ENCODE assay signal across 29 mouse cellular contexts in the genomic region with DNA sequence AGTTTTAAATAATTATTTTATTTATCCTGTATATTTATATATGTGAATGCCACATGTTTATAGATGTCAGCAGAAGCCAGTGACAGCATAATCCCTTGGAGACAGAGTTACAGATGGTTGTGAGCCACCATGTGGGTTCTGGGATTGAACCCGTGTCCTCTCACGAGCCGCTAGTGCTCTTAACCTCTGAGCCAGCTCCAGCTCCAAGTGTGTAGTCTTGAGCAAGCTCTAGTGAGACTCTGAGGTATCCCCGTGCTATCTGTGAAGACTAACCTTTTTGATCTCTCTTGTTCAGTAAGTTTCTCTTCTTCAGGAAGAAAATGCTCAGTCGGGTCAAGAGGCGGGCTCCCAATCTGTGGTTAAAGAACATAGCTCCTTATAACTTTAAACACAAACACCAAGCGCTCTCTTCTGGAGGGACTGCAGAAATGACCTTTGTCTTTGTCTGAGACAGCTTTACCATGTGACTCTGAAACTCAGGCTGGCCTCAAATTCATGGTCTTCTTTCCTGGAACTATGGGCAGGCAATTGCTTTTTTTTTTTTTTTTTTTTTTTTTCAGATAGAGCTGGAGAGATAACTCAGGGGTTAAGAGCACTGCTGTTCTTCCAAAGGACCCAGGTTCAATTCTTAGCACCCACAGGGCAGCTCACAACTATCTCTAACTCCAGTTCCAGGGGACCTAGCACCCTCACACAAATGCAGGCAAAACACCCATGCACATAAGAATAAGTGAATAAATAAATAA. TPM values are rescaled to one million over a fixed set of nuclear protein-coding genes. Genes with fewer than 3 reads are reported as not detected.
A peak's percentile ranks its signal among the peaks of the same experiment; 100 is the strongest.
DNase-seq lines count a peak whose midpoint lies in the region; ATAC-seq and TF ChIP-seq lines count a peak whose summit lies in the region.
"Had no signal": no experiment of that assay in that cellular context is flagged by ENCODE, and none has a peak within 500 bp of the region (broad histone marks: within the 10 kb centered on the region; RNA-seq: fewer than 3 reads in every experiment).

No protein-coding gene starts in this region.

- no peak overlapping the region for H3K27ac ChIP-seq in layer of hippocampus, adult 2 months
- H3K27ac ChIP-seq: embryonic facial prominence, embryonic 13.5 days; forebrain, embryonic 10.5 days; forebrain, embryonic 15.5 days; heart, embryonic 10.5 days; heart, embryonic 15.5 days; hindbrain, postnatal 0 days; kidney, postnatal 0 days; limb, embryonic 13.5 days; lung, embryonic 15.5 days; midbrain, embryonic 15.5 days; neural tube, embryonic 15.5 days; stomach, embryonic 15.5 days had no signal

- no peak for TF ChIP-seq CTCF in layer of hippocampus, adult 2 months (conservative IDR thresholded peaks at IDR 0.05)

- H3K4me3 ChIP-seq in layer of hippocampus, adult 2 months = no peak overlapping the region
- H3K4me3 ChIP-seq: embryonic facial prominence, embryonic 13.5 days; forebrain, embryonic 10.5 days; forebrain, embryonic 15.5 days; heart, embryonic 10.5 days; heart, embryonic 15.5 days; limb, embryonic 13.5 days; lung, embryonic 15.5 days; megakaryocyte, embryonic 14.5 days; midbrain, embryonic 15.5 days; neural tube, embryonic 15.5 days; stomach, embryonic 15.5 days had no signal

- DNase-seq in kidney, adult 8-10 months = peak; percentile 17 to 24
- DNase-seq in kidney, postnatal 10 days = no peak
- DNase-seq in 416B (ENCODE audit: low read depth) (peak; percentile 55), adipocyte (ENCODE audit: low spot score) (peak; percentile 16)
- DNase-seq in layer of hippocampus, adult 2 months (ENCODE audit: low spot score in 2 of 2) = no peak
- no peak for DNase-seq in frontal cortex, postnatal 10 days (ENCODE audit: low spot score in 2 of 2)
- DNase-seq: adrenal gland, postnatal 10 days; B cell, adult 2 months; cerebellum, adult 11 months; cerebellum, adult 9-10 months; cerebellum, postnatal 36 days; embryo, embryonic 11 days; lung, postnatal 36 days; retina, postnatal 1 day; right cerebral cortex, postnatal 25 days had no signal

- ATAC-seq in megakaryocyte progenitor cell, adult 5-6 weeks (replicated peaks; ENCODE audit: poor library complexity) = peak; percentile 66
- ATAC-seq: forebrain, embryonic 15.5 days; hindbrain, postnatal 0 days; midbrain, embryonic 15.5 days had no signal

RNA-seq across cellular contexts. Expression of gene Kif1bp, which starts 8.0 kb away (rescaled TPM):
- 18.7 and 26.5 TPM in 2 replicates for total RNA-seq in megakaryocyte progenitor cell, adult 5-6 weeks (2015)
- total RNA-seq in megakaryocyte progenitor cell, adult 5-6 weeks (2017) = 14.8 and 19.4 TPM in 2 replicates
- total RNA-seq in layer of hippocampus, adult 2 months (2021) = 100 to 1,000 TPM; 214 to 216 TPM

RNA-seq across cellular contexts. Expression of gene Ddx21, which starts 31.8 kb away (rescaled TPM):
- 115 and 119 TPM in 2 replicates for total RNA-seq in megakaryocyte progenitor cell, adult 5-6 weeks (2015)
- 148 and 187 TPM in 2 replicates for total RNA-seq in megakaryocyte progenitor cell, adult 5-6 weeks (2017)
- 10 to 100 TPM; 20.3 to 25.5 TPM for total RNA-seq in layer of hippocampus, adult 2 months (2021)

RNA-seq across cellular contexts. Expression of gene Srgn, which starts 43.0 kb away (rescaled TPM):
- total RNA-seq in megakaryocyte progenitor cell, adult 5-6 weeks (2015) = 4,537 and 5,213 TPM in 2 replicates
- total RNA-seq in megakaryocyte progenitor cell, adult 5-6 weeks (2017) = 2,549 and 3,020 TPM in 2 replicates
- 1 to 10 TPM; 4.7 to 6.9 TPM for total RNA-seq in layer of hippocampus, adult 2 months (2021)

Comparison
In these comparisons a context has a peak if more than half of its experiments do, and no peak if none do; other contexts are left out.
1. DNase-seq: peak in kidney, adult 8-10 months (2 of 2), 416B (single experiment) and adipocyte (single experiment); none in kidney, postnatal 10 days (single experiment), layer of hippocampus, adult 2 months (0 of 2) and frontal cortex, postnatal 10 days (0 of 2).
2. RNA of gene Kif1bp, which starts 8.0 kb away (total RNA-seq): 214 to 216 TPM in layer of hippocampus, adult 2 months; 14.8 to 26.5 TPM in megakaryocyte progenitor cell, adult 5-6 weeks; every median in the first group is over 4 times any median in the second.
3. RNA of gene Ddx21, which starts 31.8 kb away (total RNA-seq): 115 to 187 TPM in megakaryocyte progenitor cell, adult 5-6 weeks; 20.3 to 25.5 TPM in layer of hippocampus, adult 2 months; every median in the first group is over 4 times any median in the second.
4. RNA of gene Srgn, which starts 43.0 kb away (total RNA-seq): 2,549 to 5,213 TPM in megakaryocyte progenitor cell, adult 5-6 weeks; 4.7 to 6.9 TPM in layer of hippocampus, adult 2 months; every median in the first group is over 100 times any median in the second.